Mouse (Mus musculus): ENCODE results near the gene Spag5. TPM values are rescaled to one million over a fixed set of nuclear protein-coding genes. Genes with fewer than 3 reads are reported as not detected.

The Spag5 gene
- polyA plus RNA-seq, 1 experiment = 10.2 TPM

GRCm38 (mm10) chr11:78360125-78360788 lies 58.9 kb downstream of the Spag5 start:
- Histone ChIP-seq H3K4me3 (ENCODE audit: extremely low read depth, insufficient read depth, insufficient read length) (peak overlapping the region; percentile 58), H3K27me3 (ENCODE audit: control insufficient read depth, insufficient read depth, low read length) (no peaks in the 10 kb centered on the region), H3K4me1 (ENCODE audit: control insufficient read depth, insufficient read depth, insufficient read length) (0 out of 2 replicates have a peak, but pooled peaks cover 2% of the 10 kb centered on the region), H3K36me3 (ENCODE audit: control insufficient read depth, insufficient read depth, low read length) (no peaks in the 10 kb centered on the region), H3K27ac (ENCODE audit: insufficient read depth, low read length) (no peak overlapping the region)
- TF ChIP-seq CTCF (IDR thresholded peaks at IDR 0.05; ENCODE audit: extremely low read depth, insufficient read depth, insufficient read length, insufficient replicate concordance) (peak; percentile 79; the same call in 1 of the 2 replicates), POLR2A (IDR thresholded peaks at IDR 0.05; ENCODE audit: low read depth, low read length) (no peak)
- peak; percentile 59 to 77 for DNase-seq (ENCODE audit: low read depth in 1 of 2, low spot score in 2 of 2)
- 7% methylated on average over 13 of the region's 13 CpGs for WGBS

- Histone ChIP-seq H3K4me3 (ENCODE audit: extremely low read depth, insufficient read depth, insufficient read length) (no peak overlapping the region), H3K36me3 (ENCODE audit: control insufficient read depth, insufficient read depth, low read length) (no peaks in the 10 kb centered on the region), H3K27me3 (ENCODE audit: control insufficient read depth, insufficient read depth, low read length) (no peaks in the 10 kb centered on the region), H3K27ac (ENCODE audit: insufficient read depth, low read length) (no peak overlapping the region), H3K4me1 (ENCODE audit: control insufficient read depth, insufficient read depth, insufficient read length) (0 out of 2 replicates have a peak, but pooled peaks cover 2% of the 10 kb centered on the region)
- DNase-seq (ENCODE audit: low read depth in 1 of 2, low spot score in 2 of 2) = no peak
- TF ChIP-seq CTCF (IDR thresholded peaks at IDR 0.05; ENCODE audit: extremely low read depth, insufficient read depth, insufficient read length, insufficient replicate concordance) (no peak), POLR2A (IDR thresholded peaks at IDR 0.05; ENCODE audit: low read depth, low read length) (no peak)
- WGBS = 59% methylated on average over 2 of the region's 2 CpGs
These were observed 59.4 kb downstream of the Spag5 start for GRCm38 (mm10) chr11:78360789-78361131.

GRCm38 (mm10) chr11:78363309-78364007 lies 62.1 kb downstream of the Spag5 start:
- no peak for TF ChIP-seq POLR2A (IDR thresholded peaks at IDR 0.05; ENCODE audit: low read depth, low read length)
- TF ChIP-seq CTCF (IDR thresholded peaks at IDR 0.05; ENCODE audit: extremely low read depth, insufficient read depth, insufficient read length, insufficient replicate concordance) = no peak
- no peaks in the 10 kb centered on the region for H3K36me3 ChIP-seq (ENCODE audit: control insufficient read depth, insufficient read depth, low read length)
- H3K27me3 ChIP-seq (ENCODE audit: control insufficient read depth, insufficient read depth, low read length) = no peaks in the 10 kb centered on the region
- no peak overlapping the region for H3K4me3 ChIP-seq (ENCODE audit: extremely low read depth, insufficient read depth, insufficient read length)
- DNase-seq (ENCODE audit: low read depth in 1 of 2, low spot score in 2 of 2) = no peak
- 0 out of 2 replicates have a peak, but pooled peaks cover 2% of the 10 kb centered on the region for H3K4me1 ChIP-seq (ENCODE audit: control insufficient read depth, insufficient read depth, insufficient read length)
- H3K27ac ChIP-seq (ENCODE audit: insufficient read depth, low read length) = no peak overlapping the region
- WGBS = 69% methylated on average over 13 of the region's 13 CpGs

GRCm38 (mm10) chr11:78364103-78364502 lies 62.8 kb downstream of the Spag5 start:
- no peaks in the 10 kb centered on the region for H3K27me3 ChIP-seq (ENCODE audit: control insufficient read depth, insufficient read depth, low read length)
- WGBS = 79% methylated on average over 8 of the region's 8 CpGs
- DNase-seq (ENCODE audit: low read depth in 1 of 2, low spot score in 2 of 2) = no peak

GRCm38 (mm10) chr11:78367456-78368225 lies 66.3 kb downstream of the Spag5 start:
- H3K4me3 ChIP-seq (ENCODE audit: extremely low read depth, insufficient read depth, insufficient read length) = no peak overlapping the region
- no peaks in the 10 kb centered on the region for H3K27me3 ChIP-seq (ENCODE audit: control insufficient read depth, insufficient read depth, low read length)
- TF ChIP-seq CTCF (IDR thresholded peaks at IDR 0.05; ENCODE audit: extremely low read depth, insufficient read depth, insufficient read length, insufficient replicate concordance) (no peak), POLR2A (IDR thresholded peaks at IDR 0.05; ENCODE audit: low read depth, low read length) (no peak)
- WGBS = 92% methylated on average over 15 of the region's 15 CpGs
- no peaks in the 10 kb centered on the region for H3K4me1 ChIP-seq (ENCODE audit: control insufficient read depth, insufficient read depth, insufficient read length)
- H3K27ac ChIP-seq (ENCODE audit: insufficient read depth, low read length) = no peak overlapping the region
- H3K36me3 ChIP-seq (ENCODE audit: control insufficient read depth, insufficient read depth, low read length) = no peaks in the 10 kb centered on the region
- no peak for DNase-seq (ENCODE audit: low read depth in 1 of 2, low spot score in 2 of 2)

More at GRCm38 (mm10) chr11:78364103-78364502, 62.8 kb downstream of the Spag5 start:
- Histone ChIP-seq H3K27ac (ENCODE audit: insufficient read depth, low read length) (no peak overlapping the region), H3K4me1 (ENCODE audit: control insufficient read depth, insufficient read depth, insufficient read length) (0 out of 2 replicates have a peak, but pooled peaks cover 2% of the 10 kb centered on the region), H3K36me3 (ENCODE audit: control insufficient read depth, insufficient read depth, low read length) (no peaks in the 10 kb centered on the region), H3K4me3 (ENCODE audit: extremely low read depth, insufficient read depth, insufficient read length) (no peak overlapping the region)
- TF ChIP-seq POLR2A (IDR thresholded peaks at IDR 0.05; ENCODE audit: low read depth, low read length) = no peak
- TF ChIP-seq CTCF (IDR thresholded peaks at IDR 0.05; ENCODE audit: extremely low read depth, insufficient read depth, insufficient read length, insufficient replicate concordance) = no peak

GRCm38 (mm10) chr11:78370389-78370788 lies 69.1 kb downstream of the Spag5 start:
- TF ChIP-seq CTCF (IDR thresholded peaks at IDR 0.05; ENCODE audit: extremely low read depth, insufficient read depth, insufficient read length, insufficient replicate concordance) (no peak), POLR2A (IDR thresholded peaks at IDR 0.05; ENCODE audit: low read depth, low read length) (no peak)
- no peak for DNase-seq (ENCODE audit: low read depth in 1 of 2, low spot score in 2 of 2)
- no peak overlapping the region for H3K27ac ChIP-seq (ENCODE audit: insufficient read depth, low read length)
- WGBS = 65% methylated on average over 1 of the region's 1 CpGs
- H3K4me3 ChIP-seq (ENCODE audit: extremely low read depth, insufficient read depth, insufficient read length) = no peak overlapping the region
- H3K27me3 ChIP-seq (ENCODE audit: control insufficient read depth, insufficient read depth, low read length) = no peaks in the 10 kb centered on the region
- no peaks in the 10 kb centered on the region for H3K36me3 ChIP-seq (ENCODE audit: control insufficient read depth, insufficient read depth, low read length)
- no peaks in the 10 kb centered on the region for H3K4me1 ChIP-seq (ENCODE audit: control insufficient read depth, insufficient read depth, insufficient read length)

All from spleen, adult 2 months (tissue).